Mouse (Mus musculus) adrenal gland, postnatal 10 days (tissue): ENCODE measurements at regions not wholly inside any gene's neighbourhood (a gene's known extent, or its start where the extent isn't known, plus 50 kb on each side); places are given as distances from the start of the nearest gene placed in this dataset.

Experiments used
- DNase-seq: peaks from one replicate; pipeline ENCODE4 v3.0.0; 2021; ENCODE audit warnings: mixed read lengths

- no peak for DNase-seq
Measured at GRCm38 (mm10) chr9:24833766-24834165, 59.7 kb upstream of the Tbx20 start.

GRCm38 (mm10) chr9:24848210-24848609, 74.1 kb upstream of the Tbx20 start:
- no peak for DNase-seq

GRCm38 (mm10) chr9:24859459-24859858, 85.4 kb upstream of the Tbx20 start:
- no peak for DNase-seq

GRCm38 (mm10) chr9:24866390-24867173, 92.5 kb upstream of the Tbx20 start:
- no peak for DNase-seq

- no peak for DNase-seq
Measured at GRCm38 (mm10) chr9:24868746-24869145, 94.6 kb upstream of the Tbx20 start.

GRCm38 (mm10) chr9:24874434-24875143, 100.5 kb upstream of the Tbx20 start:
- no peak for DNase-seq

- no peak for DNase-seq
Measured at GRCm38 (mm10) chr9:24878384-24879174, 104.5 kb upstream of the Tbx20 start.

- DNase-seq: no peak
Measured at GRCm38 (mm10) chr9:24879662-24880061, 105.6 kb upstream of the Tbx20 start.

- DNase-seq: no peak
Measured at GRCm38 (mm10) chr9:24884011-24884410, 109.9 kb upstream of the Tbx20 start.

- no peak for DNase-seq
Measured at GRCm38 (mm10) chr9:24888282-24888681, 114.2 kb upstream of the Tbx20 start.

- no peak for DNase-seq
Measured at GRCm38 (mm10) chr9:24896498-24897261, 122.6 kb upstream of the Tbx20 start.

- no peak for DNase-seq
Measured at GRCm38 (mm10) chr9:24899206-24899928, 125.3 kb upstream of the Tbx20 start.

- no peak for DNase-seq
Measured at GRCm38 (mm10) chr9:24903706-24904105, 129.6 kb upstream of the Tbx20 start.

- DNase-seq: no peak
Measured at GRCm38 (mm10) chr9:24909086-24909979, 135.2 kb upstream of the Tbx20 start.

- no peak for DNase-seq
Measured at GRCm38 (mm10) chr9:24910738-24911137, 136.6 kb upstream of the Tbx20 start.

GRCm38 (mm10) chr9:24920031-24920445, 145.9 kb upstream of the Tbx20 start:
- no peak for DNase-seq

GRCm38 (mm10) chr9:24922051-24922860, 148.2 kb upstream of the Tbx20 start:
- no peak for DNase-seq

GRCm38 (mm10) chr9:24923514-24923913, 149.4 kb upstream of the Tbx20 start:
- DNase-seq: no peak

- DNase-seq: peak; percentile 51
Measured at GRCm38 (mm10) chr9:24937731-24938130, 151.5 kb upstream of the Gm10181 start.
